Mouse (Mus musculus): Measurements from ENCODE around the gene Prr13.
A peak's percentile ranks its signal among the peaks of the same experiment; 100 is the strongest.

- TF ChIP-seq POLR2A (IDR thresholded peaks at IDR 0.05; ENCODE audit: borderline replicate concordance, extremely low read depth, insufficient read depth, insufficient read length, poor library complexity, severe bottlenecking), result no peak
- peak; percentile 73 for TF ChIP-seq CTCF (IDR thresholded peaks at IDR 0.05; ENCODE audit: borderline replicate concordance, extremely low read depth, insufficient read depth, insufficient read length)
Measured at GRCm38 (mm10) chr15:102458904-102459317, at the start of gene Prr13.

Data from brain, embryonic 14.5 days (tissue).